Mouse (Mus musculus) yolk sac, embryonic 10.5 days (tissue): ENCODE data around the gene 2410131K14Rik.

Experiments
- DNase-seq: peaks from one replicate; pipeline ENCODE4 v3.0.0-alpha.2; 2017; ENCODE audit warnings: low spot score

The 2410131K14Rik gene

DNA sequence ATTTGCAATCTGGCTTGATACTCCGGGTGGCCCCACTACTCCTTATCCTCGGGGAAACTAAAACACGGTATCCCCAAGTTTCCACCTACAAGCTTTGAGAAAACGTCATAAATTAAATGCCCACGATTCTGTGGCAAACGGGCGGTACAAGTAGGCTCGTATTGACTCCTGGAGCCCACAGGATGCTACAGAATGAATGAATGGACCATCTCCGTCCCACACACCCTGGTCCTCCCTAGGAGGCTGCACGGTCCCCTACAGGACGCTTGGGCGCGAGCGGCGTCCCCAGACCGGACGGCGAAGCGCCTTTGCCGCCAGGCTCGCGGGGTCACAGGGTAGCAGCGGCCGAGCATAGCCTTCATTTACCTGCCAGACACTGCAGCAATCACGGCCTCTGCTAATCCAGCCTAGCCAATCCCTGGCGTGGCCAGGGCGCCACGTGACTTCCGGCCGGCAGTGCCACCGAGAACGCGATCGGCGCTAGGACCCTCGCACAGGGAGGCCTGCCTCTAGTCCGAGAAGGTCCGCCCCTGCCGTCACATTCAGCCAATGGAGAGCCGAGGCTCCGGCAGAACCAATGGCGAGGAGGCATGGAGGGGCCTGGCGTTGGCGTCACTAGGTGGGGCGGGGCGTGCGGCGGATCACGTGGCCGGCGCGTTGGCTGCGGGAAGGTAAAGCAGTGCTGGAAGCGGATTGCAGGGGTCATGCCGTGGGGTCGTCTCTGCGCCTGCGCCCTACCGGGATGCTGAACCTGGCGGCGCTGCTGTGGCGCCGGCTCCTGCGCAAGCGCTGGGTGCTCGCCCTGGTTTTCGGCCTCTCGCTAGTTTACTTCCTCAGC, at the start of gene 2410131K14Rik, which contains the start of gene Rnft2:
TSS of gene 2410131K14Rik (plus strand) at position 622 of the 838 bp plus-strand sequence.
TSS of gene Rnft2 (minus strand) at position 511 of the 838 bp plus-strand sequence.
- DNase-seq = peak; percentile 100

- no peak for DNase-seq
Measured at GRCm38 (mm10) chr5:118197421-118197820, 47.6 kb upstream of the 2410131K14Rik start.

DNA sequence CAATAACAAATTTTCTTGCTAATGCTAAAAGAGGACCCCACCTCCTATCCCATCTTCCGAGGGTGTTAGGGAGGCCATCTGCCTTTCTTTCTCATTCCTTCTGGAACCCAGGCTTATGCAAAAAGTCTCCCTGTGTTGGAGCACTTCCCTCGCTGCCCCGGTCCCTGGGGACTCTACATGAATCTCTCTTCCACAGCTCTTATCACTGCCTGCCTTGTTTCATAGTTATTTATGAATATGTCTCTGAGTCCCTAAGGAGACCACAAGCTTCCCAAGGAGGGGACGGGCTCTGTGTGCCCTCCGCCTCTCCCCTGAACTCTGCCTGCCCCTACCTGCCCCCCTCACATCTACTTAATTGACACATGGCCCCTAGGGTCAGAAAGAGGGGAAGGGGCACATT, 45.4 kb upstream of the 2410131K14Rik start:
- DNase-seq = no peak

DNA sequence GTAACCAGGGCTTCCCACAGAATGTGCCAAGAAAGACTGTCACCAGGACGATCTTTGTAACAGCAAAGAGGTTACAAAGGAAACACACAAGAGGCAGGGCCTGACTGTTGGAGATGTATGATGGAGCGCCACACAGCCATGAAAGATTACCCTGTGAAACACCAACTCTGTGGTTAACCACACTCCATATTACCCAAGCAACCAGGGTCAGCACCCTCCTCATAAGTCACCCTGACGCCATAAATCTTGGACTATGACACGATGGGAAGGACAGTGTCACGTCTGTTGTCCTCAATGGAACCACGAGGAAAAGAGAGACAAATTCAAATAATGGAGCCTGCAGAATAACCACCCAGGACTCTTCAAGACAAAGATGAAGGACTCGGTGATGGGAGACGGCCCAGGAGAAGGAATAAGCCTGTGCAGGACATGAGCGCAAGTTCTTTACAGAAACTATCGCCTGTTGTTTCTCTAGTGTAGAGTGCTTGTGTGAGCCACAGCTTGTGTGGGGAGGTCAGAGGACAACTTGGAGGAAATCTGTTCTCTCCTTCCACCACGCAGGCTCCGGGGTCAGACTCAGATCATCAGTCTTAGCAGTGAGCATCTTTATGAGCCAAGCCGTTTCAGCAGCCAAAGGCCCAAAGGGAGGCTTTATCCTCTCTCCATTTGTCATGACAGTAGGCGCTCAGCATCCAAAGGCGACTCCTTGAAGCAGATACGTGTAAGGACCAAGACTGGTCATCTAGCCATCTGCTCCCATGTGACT, 40.2 kb upstream of the 2410131K14Rik start:
- no peak for DNase-seq

GRCm38 (mm10) chr5:118205852-118206251, 39.2 kb upstream of the 2410131K14Rik start:
- no peak for DNase-seq

- DNase-seq = no peak
Measured at GRCm38 (mm10) chr5:118214012-118214411, 31.0 kb upstream of the 2410131K14Rik start.

DNA sequence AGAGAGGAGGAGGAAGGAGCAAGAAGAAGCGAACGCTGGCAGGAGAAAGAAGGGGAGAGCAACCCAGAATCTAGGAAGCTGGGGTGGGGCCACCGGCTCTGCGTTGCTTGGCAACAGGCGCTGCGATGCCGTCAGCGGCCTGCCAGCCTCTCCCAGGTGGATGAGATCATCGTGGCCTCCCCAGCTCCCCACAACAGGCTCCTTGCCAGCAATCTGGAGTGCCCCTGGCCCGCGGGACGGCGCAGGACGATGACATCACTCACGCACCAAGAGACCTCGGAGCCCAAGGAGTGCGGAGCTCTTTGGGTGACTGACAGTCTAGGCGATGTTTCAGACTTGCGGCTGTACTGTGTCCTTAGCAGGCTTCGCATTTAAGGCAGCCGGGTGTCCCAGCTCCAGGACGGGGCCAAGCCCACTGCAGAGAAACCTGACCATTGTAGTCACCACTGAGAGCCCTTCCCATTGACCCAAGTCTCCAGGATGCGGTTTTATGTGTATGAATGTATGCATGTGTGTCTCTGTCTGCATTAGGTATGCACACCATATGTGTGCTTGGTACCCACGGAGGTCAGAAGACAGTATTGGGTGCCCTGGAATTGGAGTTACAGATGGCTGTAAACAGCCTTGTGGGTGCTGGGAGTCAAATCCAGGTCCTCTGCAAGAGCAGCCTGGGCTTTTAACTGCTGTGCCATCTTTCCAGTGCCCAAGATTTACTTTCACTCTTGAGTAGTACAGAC, 30.4 kb upstream of the 2410131K14Rik start:
- peak; percentile 16 for DNase-seq

DNA sequence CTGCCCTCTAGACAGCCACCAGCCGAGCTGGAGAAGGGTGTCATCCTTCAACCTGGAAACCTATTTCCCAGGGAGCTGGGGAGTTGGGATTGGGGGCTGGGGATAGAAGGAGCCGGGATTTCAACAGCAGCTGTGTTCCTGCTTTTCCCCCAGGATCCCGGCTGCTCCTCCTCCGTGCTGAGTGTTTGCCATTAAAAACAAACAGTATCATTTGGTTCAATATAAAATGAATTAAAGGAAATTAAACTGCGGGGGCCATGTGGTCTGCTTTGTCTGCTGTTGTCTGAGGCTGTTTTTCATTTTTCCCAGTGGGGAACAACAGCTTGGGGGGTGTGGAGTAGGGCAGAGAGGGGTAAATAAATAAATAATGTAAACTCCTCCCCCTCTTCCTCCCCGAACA, 27.6 kb upstream of the 2410131K14Rik start:
- no peak for DNase-seq

DNA sequence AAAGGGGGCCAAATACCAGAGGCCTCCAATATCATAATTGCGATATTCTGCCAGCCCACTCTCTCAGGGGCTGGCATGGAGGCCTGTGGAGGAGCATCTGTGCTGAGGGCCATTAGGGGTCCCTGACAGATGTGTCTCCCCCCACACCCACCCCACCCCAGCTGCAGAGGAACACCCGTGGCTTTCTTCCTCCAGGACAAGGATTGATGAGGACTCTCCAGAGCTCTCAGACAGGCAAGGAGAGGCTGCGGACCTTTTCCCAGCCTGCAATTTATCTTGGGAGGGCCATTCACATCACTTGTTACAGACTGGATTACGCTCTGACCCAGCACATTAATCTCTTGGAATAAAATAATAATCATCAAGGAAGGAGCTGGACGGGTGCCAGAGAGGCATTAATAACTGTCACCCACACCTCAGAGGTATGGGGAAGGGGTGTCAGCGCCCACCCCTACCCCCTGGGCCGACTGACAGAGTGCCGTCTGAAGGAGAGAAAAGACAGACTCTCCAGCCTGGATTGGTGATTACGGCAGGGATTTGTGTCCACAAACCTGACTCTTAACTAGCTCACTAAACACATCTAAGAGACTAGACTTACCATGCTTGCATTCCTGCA, 21.8 kb upstream of the 2410131K14Rik start:
- DNase-seq = no peak

GRCm38 (mm10) chr5:118230071-118230611, 14.9 kb upstream of the 2410131K14Rik start:
- no peak for DNase-seq

DNA sequence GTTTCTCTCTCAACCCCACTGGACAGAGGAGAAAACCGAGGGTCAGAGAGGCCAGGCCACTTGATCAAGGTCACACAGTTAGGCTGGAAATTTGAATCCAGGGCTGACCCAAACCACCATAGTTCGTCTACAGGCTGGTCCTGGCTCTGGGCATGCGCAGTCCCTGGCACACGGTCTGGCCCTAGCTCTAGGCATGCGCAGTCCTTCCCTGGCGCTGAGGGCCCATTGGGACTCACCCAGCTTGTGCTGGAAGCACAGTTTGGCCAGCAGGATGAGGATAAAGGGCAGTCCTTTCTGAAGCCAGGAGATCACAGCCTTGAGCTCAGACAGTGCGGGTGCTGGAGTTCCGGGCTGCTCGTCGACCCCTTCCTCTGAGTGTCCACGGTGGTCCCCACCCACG, 8.1 kb upstream of the 2410131K14Rik start:
- no peak for DNase-seq

DNA sequence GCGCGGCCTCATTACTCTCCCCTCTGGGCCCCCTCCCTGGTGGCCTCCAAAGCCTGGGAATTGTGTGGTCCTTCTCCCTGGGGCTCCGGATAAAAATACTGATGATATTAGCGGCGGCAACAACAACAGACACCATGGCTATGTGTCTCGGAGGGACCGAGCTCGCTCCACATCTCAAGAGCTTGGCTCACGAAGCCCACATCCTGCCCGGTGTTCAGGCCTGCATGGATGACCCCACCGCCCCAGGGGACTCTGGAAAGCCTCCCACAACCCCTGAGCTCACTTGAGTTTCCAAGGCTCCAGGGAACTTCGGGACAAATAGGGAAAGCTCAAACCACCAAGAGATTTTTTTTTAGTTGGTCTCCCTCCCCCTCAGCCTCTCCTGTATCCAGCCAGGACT, 5.4 kb upstream of the 2410131K14Rik start:
- DNase-seq = no peak

DNA sequence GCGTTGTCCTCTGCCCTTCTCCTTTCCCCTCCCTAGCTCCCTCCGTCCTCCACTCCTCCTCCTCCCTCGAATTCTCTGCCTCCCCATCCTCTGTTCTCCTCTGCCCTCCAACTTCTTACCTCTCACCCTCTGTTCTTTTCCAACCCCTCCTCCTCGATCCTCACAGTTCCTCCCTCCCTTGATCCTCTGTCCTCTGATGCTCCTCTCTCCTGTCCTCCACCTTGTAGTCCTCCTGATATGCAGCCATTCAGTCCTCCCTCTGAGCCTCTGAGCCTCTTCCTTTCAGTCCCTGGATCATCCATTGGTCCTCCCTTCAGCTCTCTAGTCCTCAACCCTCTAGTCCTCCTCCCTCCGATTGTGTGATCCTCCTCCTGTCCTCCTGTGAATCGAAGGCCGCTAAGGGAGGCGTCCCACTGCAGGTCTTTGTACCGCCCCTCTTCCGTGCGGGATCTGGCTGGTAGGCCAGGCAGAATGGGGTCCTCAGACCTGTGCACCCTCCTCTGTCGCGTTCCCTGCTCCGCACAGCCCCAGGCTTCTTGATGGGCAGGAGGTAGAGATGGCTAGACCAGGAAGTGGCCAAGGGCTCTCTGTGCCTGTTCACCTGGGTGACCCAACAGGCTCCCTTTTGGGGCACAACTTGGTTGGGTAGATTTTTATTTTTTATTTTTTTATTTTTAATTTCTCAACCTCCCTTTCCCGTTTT, 730 bp downstream of the 2410131K14Rik start:
- DNase-seq = no peak

GRCm38 (mm10) chr5:118247378-118247777, 2.4 kb downstream of the 2410131K14Rik start:
- DNase-seq = no peak

DNA sequence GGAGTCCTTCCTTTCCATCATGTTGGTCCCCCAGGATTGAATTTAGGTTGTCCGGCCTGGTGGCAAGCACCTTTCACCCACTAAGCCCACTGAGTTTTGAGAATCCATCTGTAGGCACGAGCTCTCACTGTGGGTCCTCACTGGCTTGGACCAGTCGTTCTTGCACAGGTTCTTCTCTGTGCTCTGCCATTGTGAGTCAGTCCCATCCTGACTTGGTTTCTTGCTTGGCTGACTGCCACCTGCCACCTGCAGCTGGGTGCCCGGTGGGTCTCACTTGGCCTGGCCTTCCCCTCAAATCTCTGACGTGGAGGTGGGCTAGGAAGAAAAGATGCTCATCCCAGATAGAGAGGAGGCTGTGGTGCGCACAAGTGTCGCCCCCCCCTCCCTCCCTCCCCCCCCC, 6.0 kb downstream of the 2410131K14Rik start:
- no peak for DNase-seq

DNA sequence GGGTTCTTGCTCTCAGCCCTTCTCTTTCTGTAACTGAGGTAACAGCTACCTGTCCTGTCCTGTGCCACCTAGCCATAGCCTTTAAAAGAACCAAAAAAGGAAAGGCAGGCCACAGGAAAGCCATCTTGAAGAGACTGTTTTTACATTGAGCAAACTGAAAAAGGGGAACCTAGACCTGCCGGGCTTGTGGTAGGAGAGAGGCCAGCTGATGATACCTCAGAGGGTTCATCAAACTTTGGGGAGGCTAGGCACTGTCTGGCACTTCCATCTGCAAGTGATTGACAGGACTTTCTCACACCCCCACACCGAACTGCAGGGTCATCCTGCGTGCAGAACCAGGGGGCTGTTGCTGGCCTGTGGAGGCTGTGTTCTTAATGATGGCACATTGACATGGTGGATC, 8.5 kb downstream of the 2410131K14Rik start:
- no peak for DNase-seq

GRCm38 (mm10) chr5:118256981-118257380, 12.0 kb downstream of the 2410131K14Rik start:
- no peak for DNase-seq

DNA sequence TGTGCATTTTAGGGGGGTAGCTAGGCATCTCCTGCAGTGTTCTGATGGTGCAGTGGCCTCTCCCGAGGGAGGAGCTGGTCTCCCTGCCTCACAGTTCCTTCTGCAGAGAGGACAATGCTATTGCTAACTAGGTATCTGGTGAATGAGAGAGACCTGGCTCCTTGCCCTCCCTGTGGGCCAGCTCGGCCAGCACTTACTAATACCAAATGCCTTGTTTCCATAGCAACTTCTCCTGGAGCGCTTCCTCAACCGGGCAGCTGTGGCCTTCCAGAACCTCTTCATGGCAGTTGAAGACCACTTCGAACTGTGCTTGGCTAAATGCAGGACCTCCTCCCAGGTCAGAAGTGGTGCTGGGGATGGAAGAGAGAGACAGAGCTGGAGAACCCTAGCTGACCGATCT, 14.1 kb downstream of the 2410131K14Rik start:
- DNase-seq = no peak

GRCm38 (mm10) chr5:118259636-118260035, 14.6 kb downstream of the 2410131K14Rik start:
- no peak for DNase-seq

- DNase-seq = no peak
Measured at GRCm38 (mm10) chr5:118260055-118260454, 15.0 kb downstream of the 2410131K14Rik start.

GRCm38 (mm10) chr5:118260642-118261041, 15.6 kb downstream of the 2410131K14Rik start:
- DNase-seq = no peak
